Mouse (Mus musculus): ENCODE data around the gene Zfp451.

The Zfp451 gene

GRCm38 (mm10) chr1:33719733-33720225, 94.6 kb downstream of the Zfp451 start, which contains the start of gene Rab23:
Gene Rab23 (plus strand): TSS chr1:33719887.
- DNase-seq (ENCODE audit: low read depth, low spot score), result peak; percentile 94

- no peak for DNase-seq (ENCODE audit: low read depth, low spot score)
Observed at GRCm38 (mm10) chr1:33717636-33718035, 96.8 kb downstream of the Zfp451 start.

- DNase-seq (ENCODE audit: low read depth, low spot score), result no peak
Observed at GRCm38 (mm10) chr1:33714796-33715195, 99.6 kb downstream of the Zfp451 start.

- DNase-seq (ENCODE audit: low read depth, low spot score), result no peak
Observed at GRCm38 (mm10) chr1:33712026-33712425, 102.4 kb downstream of the Zfp451 start.

Data from brain, adult 2 months (tissue).